Mouse (Mus musculus) olfactory bulb, adult 2 months (tissue): Measurements from ENCODE around the gene Erc2.

ENCODE experiments used
- CTCF ChIP-seq: fragments of 200-500 bp; IDR thresholded peaks from 2 replicates; pipeline ENCODE4 v1.5.1; 2012; ENCODE audit warnings: low read depth, mild to moderate bottlenecking, low read length, moderate library complexity; ENCODE audit not compliant: insufficient read depth
- POLR2A ChIP-seq: fragments of 200-500 bp; IDR thresholded peaks from 2 replicates; pipeline ENCODE4 v1.6.1; 2012; ENCODE audit warnings: mild to moderate bottlenecking, low read depth, low read length, moderate library complexity; ENCODE audit not compliant: insufficient read depth

- TF ChIP-seq POLR2A (no peak), CTCF (no peak)
Measured at GRCm38 (mm10) chr14:28321916-28322534, 699.8 kb downstream of the Erc2 start.
